Comparison of ENCODE assay signal across 9 mouse cellular contexts in the genomic region with DNA sequence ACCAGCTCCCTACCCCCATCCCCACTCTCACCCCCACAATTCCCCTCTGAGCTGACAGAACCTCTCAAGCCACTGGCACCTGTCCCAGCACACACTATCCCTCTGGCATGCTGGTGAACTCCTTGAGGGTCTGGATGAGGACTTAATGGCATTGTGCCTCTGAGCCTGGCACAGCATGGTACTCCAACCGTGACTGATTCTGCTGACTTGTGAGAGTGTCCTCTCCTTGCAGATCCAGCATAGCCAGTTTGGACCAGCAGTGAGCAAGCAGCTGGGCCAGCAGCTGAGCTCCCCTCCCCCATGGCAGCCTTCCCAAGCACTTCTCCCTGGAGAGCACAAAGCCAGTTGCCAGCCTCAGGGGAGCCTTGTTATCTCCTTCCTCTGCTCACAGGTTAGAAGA. TPM values are rescaled to one million over a fixed set of nuclear protein-coding genes. Genes with fewer than 3 reads are reported as not detected.
A peak's percentile ranks its signal among the peaks of the same experiment; 100 is the strongest.
DNase-seq lines count a peak whose midpoint lies in the region; ATAC-seq and TF ChIP-seq lines count a peak whose summit lies in the region.
"Had no signal": no experiment of that assay in that cellular context is flagged by ENCODE, and none has a peak within 500 bp of the region (broad histone marks: within the 10 kb centered on the region; RNA-seq: fewer than 3 reads in every experiment).

No protein-coding gene starts in this region.

- no peak overlapping the region for H3K27ac ChIP-seq in kidney, embryonic 14.5 days (ENCODE audit: low read depth, low read length)
- H3K27ac ChIP-seq: macrophage had no signal

- no peak overlapping the region for H3K4me2 ChIP-seq in kidney, embryonic 14.5 days (replicated peaks; ENCODE audit: low read depth, low read length)

- DNase-seq in adrenal gland, postnatal 10 days: peak; percentile 73
- no peak for DNase-seq in adrenal gland, adult 18-20 months (ENCODE audit: low spot score in 2 of 2)
- DNase-seq in cerebellum, adult 18-20 months: peak; percentile 28 to 32
- DNase-seq in gastrocnemius, postnatal 36 days: peak; percentile 52 to 57
- peak; percentile 82 for DNase-seq in lung, adult 2 months
- DNase-seq in right cerebral cortex, adult 2 months (ENCODE audit: low spot score in 2 of 2): peak; percentile 27 to 67
- DNase-seq in thymus, postnatal 0 days (ENCODE audit: low spot score): no peak

- WGBS in kidney, embryonic 14.5 days: 19% methylated on average over 1 of the region's 1 CpGs
- WGBS in lung, adult 2 months: 35% methylated on average over 1 of the region's 1 CpGs

- peak; percentile 63 for ATAC-seq in kidney, embryonic 14.5 days (ENCODE audit: low FRiP score, low TSS enrichment)

- TF ChIP-seq POLR2A in lung, adult 2 months (IDR thresholded peaks at IDR 0.05; ENCODE audit: borderline replicate concordance, extremely low read depth, low read depth, low read length): no peak

- no peaks in the 10 kb centered on the region for H3K9me3 ChIP-seq in kidney, embryonic 14.5 days (ENCODE audit: control insufficient read depth, low read length)

- no peaks in the 10 kb centered on the region for H3K27me3 ChIP-seq in kidney, embryonic 14.5 days (ENCODE audit: control insufficient read depth, insufficient read depth, low read length)

- no peak overlapping the region for H3K9ac ChIP-seq in kidney, embryonic 14.5 days (ENCODE audit: low read depth, low read length)

- 0 out of 2 replicates have a peak, but pooled peaks cover 9% of the 10 kb centered on the region for H3K4me1 ChIP-seq in kidney, embryonic 14.5 days (ENCODE audit: control insufficient read depth, insufficient read depth, low read length)
- H3K4me1 ChIP-seq in lung, adult 2 months (ENCODE audit: control insufficient read depth, insufficient read depth, low read length): peaks cover 17% of the 10 kb centered on the region

- TF ChIP-seq CTCF in lung, adult 2 months (IDR thresholded peaks at IDR 0.05; ENCODE audit: insufficient read depth, low read length): no peak

- no peak overlapping the region for H3K4me3 ChIP-seq in kidney, embryonic 14.5 days (ENCODE audit: low read length)
- no peak overlapping the region for H3K4me3 ChIP-seq in lung, adult 2 months (replicated peaks; ENCODE audit: extremely low read depth, low read depth, low read length)

- intact Hi-C loops in gastrocnemius, postnatal 36 days (cut with DNase I): no loop called here

- H3K36me3 ChIP-seq in kidney, embryonic 14.5 days (ENCODE audit: control insufficient read depth, insufficient read depth, low read length): no peaks in the 10 kb centered on the region

RNA-seq across cellular contexts. Expression of gene Ppp2r5a, which starts 32.3 kb away (rescaled TPM):
- 100 to 1,000 TPM; 225 TPM for total RNA-seq in adrenal gland, postnatal 10 days (2021)
- 100 to 1,000 TPM; 196 to 437 TPM for total RNA-seq in adrenal gland, adult 18-20 months (2021)
- 10 to 100 TPM; 63.7 to 67.8 TPM for total RNA-seq in gastrocnemius, postnatal 36 days (2021)
- polyA plus RNA-seq in kidney, embryonic 14.5 days (2014; fragmentation: Nextera tagmentation; extraction: Ambion mirVana): 24.6 and 25.0 TPM in 2 replicates
- polyA plus RNA-seq in lung, adult 2 months (2012; rRNA removed): 91.0 and 94.6 TPM in 2 replicates
- polyA plus RNA-seq in thymus, postnatal 0 days (2015; fragmentation: Nextera tagmentation; extraction: Ambion mirVana): 64.4 and 79.1 TPM in 2 replicates

Comparison
In these comparisons a context has a peak if more than half of its experiments do, and no peak if none do; other contexts are left out.
1. DNase-seq: peak in adrenal gland, postnatal 10 days (single experiment), cerebellum, adult 18-20 months (2 of 2), gastrocnemius, postnatal 36 days (2 of 2), lung, adult 2 months (single experiment) and right cerebral cortex, adult 2 months (2 of 2); none in adrenal gland, adult 18-20 months (0 of 2) and thymus, postnatal 0 days (single experiment).